Mouse (Mus musculus) liver, postnatal 0 days (tissue): Measurements from ENCODE around the gene Sox6. TPM values are rescaled to one million over a fixed set of nuclear protein-coding genes. Genes with fewer than 3 reads are reported as not detected.

Experiments
- ATAC-seq: fragments of 200-750 bp; cut with Nextera tagmentation; 2 replicates; pipeline ENCODE4 v1.8.0; 2017; ENCODE audit warnings: mild to moderate bottlenecking, moderate library complexity
- DNase-seq: peaks from one replicate; pipeline ENCODE4 v3.0.0-alpha.2; 2016
- H3K27ac ChIP-seq: fragments of 300-500 bp; sonication (generic); 2 replicates; pipeline ENCODE4 v1.5.1; 2014; ENCODE audit warnings: antibody characterized with exemption, moderate library complexity, mild to moderate bottlenecking, low read depth
- H3K27me3 ChIP-seq: fragments of 300-500 bp; sonication (generic); 2 replicates; pipeline ENCODE4 v1.6.1; 2014; ENCODE audit warnings: low read length, control low read depth, mixed read lengths; ENCODE audit not compliant: insufficient read depth
- H3K36me3 ChIP-seq: fragments of 300-500 bp; sonication (generic); replicated peaks from 2 replicates; pipeline ENCODE4 v1.6.1; 2014; ENCODE audit warnings: mild to moderate bottlenecking, control low read depth, low read length, moderate library complexity, mixed read lengths; ENCODE audit not compliant: insufficient read depth
- H3K4me1 ChIP-seq: fragments of 300-500 bp; sonication (generic); 2 replicates; pipeline ENCODE4 v1.6.1; 2014; ENCODE audit warnings: antibody characterized with exemption, mild to moderate bottlenecking, control low read depth; ENCODE audit not compliant: insufficient read depth
- H3K4me2 ChIP-seq: fragments of 300-500 bp; sonication (generic); 2 replicates; pipeline ENCODE4 v1.6.1; 2014; ENCODE audit warnings: low read depth, mild to moderate bottlenecking, low read length, moderate library complexity, mixed read lengths
- H3K4me3 ChIP-seq: fragments of 300-500 bp; sonication (generic); 2 replicates; pipeline ENCODE4 v1.5.1; 2014; ENCODE audit warnings: low read depth, low read length
- H3K9ac ChIP-seq: fragments of 300-500 bp; sonication (generic); replicated peaks from 2 replicates; pipeline ENCODE4 v1.6.1; 2014; ENCODE audit warnings: mild to moderate bottlenecking, moderate library complexity
- H3K9me3 ChIP-seq: fragments of 300-500 bp; sonication (generic); 2 replicates; pipeline ENCODE4 v1.6.1; 2016; ENCODE audit warnings: mild to moderate bottlenecking, control low read depth, low read length, mixed read lengths
- CTCF ChIP-seq: sonication (generic); IDR thresholded peaks from 2 replicates; pipeline ENCODE4 v1.5.1; 2016; ENCODE audit warnings: antibody characterized with exemption, low read depth
- EP300 ChIP-seq: IDR thresholded peaks from 2 replicates; pipeline ENCODE4 v1.6.1; 2016; ENCODE audit warnings: antibody characterized with exemption, low read depth, mild to moderate bottlenecking
- WGBS: fragments of 180-500 bp; shearing (Covaris S2); extraction: QIAGEN DNeasy Blood & Tissue Kit; methylation state at CpG from one replicate; pipeline ENCODE4 v1.1.7; 2014; ENCODE audit not compliant: insufficient replicate concordance; 5-methylcytosine and 5-hydroxymethylcytosine counted together
- polyA plus RNA-seq: library from polyadenylated mRNA; unstranded; fragments of >200 nt; fragmentation: Nextera tagmentation; extraction: Ambion mirVana; gene quantifications from 2 replicates; pipeline ENCODE4 v1.2.1, GENCODE M21; 2015

The Sox6 gene
- polyA plus RNA-seq, 1 experiment from 2014 or later = 44.4 TPM

GRCm38 (mm10) chr7:115865979-115866697, 172.5 kb downstream of the Sox6 start:
- Histone ChIP-seq H3K9me3 (no peaks in the 10 kb centered on the region), H3K4me1 (peaks cover 11% of the 10 kb centered on the region; the same call in 1 of the 2 replicates), H3K4me2 (0 out of 2 replicates have a peak overlapping the region, but pooled peaks have one; percentile 9), H3K4me3 (no peak overlapping the region), H3K27ac (no peak overlapping the region), H3K36me3 (no peaks in the 10 kb centered on the region), H3K27me3 (no peaks in the 10 kb centered on the region), H3K9ac (no peak overlapping the region)
- no peak for ATAC-seq
- WGBS = 57% methylated on average over 9 of the region's 9 CpGs
- no peak for DNase-seq
- TF ChIP-seq EP300 (peak; percentile 20; the same call in 1 of the 2 replicates), CTCF (no peak)

DNA sequence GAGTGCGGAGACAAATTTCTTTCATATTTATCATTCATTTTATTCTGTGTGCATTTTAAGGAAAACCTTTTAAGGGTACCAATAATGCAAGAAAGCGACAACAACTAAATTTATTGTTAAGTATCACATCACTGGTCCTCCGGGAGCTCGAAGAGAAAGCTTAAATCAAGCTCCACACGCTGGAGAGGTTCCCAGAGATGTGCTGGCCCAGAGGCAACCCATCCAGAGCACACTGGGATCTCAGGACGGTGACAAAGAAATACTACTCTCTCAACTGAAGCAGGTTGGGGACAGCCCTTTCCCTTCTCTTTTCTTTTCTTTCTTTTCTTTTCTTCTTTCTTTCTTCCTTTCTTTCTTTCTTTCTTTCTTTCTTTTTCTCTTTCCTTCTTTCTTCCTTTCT, 173.4 kb downstream of the Sox6 start:
- Histone ChIP-seq H3K9me3 (no peaks in the 10 kb centered on the region), H3K9ac (no peak overlapping the region), H3K27me3 (no peaks in the 10 kb centered on the region), H3K36me3 (no peaks in the 10 kb centered on the region), H3K4me2 (no peak overlapping the region), H3K4me3 (no peak overlapping the region), H3K4me1 (peaks cover 18% of the 10 kb centered on the region), H3K27ac (no peak overlapping the region)
- WGBS = 85% methylated on average over 6 of the region's 6 CpGs
- ATAC-seq (no peak), DNase-seq (no peak)
- TF ChIP-seq CTCF (no peak), EP300 (no peak)

- no peak overlapping the region for H3K27ac ChIP-seq
- H3K4me1 ChIP-seq = peaks cover 22% of the 10 kb centered on the region
- H3K4me3 ChIP-seq = no peak overlapping the region
- TF ChIP-seq CTCF (no peak), EP300 (no peak)
- H3K9me3 ChIP-seq = no peaks in the 10 kb centered on the region
- no peaks in the 10 kb centered on the region for H3K36me3 ChIP-seq
- no peak for ATAC-seq
- no peaks in the 10 kb centered on the region for H3K27me3 ChIP-seq
- no peak overlapping the region for H3K4me2 ChIP-seq
- WGBS = 43% methylated on average over 2 of the region's 2 CpGs
- DNase-seq = no peak
- H3K9ac ChIP-seq = no peak overlapping the region
These were observed 174.2 kb downstream of the Sox6 start for GRCm38 (mm10) chr7:115864411-115864810.

DNA sequence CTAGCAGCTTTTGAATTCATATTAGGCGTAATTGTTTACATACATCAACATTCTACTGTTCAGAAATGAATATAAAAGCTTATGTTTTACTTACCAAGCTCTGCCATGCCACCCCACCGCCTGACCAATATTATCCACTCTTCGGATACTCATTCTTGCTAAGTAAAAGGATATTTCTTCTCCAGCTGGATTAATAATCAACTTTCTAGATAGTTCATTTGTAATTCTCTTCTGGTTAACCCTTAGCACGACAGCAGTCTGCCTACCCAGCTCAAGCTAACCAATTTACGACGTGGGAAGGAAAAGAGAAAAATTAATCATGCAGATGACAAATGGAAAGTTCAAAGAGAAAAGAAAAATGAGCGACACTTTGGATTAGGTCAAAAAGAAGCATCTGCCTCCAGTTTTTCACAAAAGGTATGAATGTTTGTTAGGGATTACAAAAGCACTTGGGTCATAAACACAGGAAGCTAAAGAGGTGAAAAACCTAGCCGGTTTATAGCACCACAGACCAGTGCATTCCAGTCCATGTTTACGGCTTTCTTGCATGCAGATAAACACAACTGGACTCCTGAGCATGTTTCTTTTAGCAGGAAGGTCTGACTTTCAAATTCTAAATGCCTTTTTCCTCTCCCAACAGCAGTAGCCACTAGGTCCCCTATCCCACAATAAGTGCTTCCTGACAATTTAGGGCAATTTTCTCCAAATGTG, 178.8 kb downstream of the Sox6 start:
- peak overlapping the region; percentile 21 for H3K4me3 ChIP-seq

GRCm38 (mm10) chr7:115851131-115851530, 187.5 kb downstream of the Sox6 start:
- Histone ChIP-seq H3K27ac (no peak overlapping the region), H3K9ac (no peak overlapping the region), H3K36me3 (no peaks in the 10 kb centered on the region), H3K27me3 (no peaks in the 10 kb centered on the region), H3K4me3 (no peak overlapping the region), H3K4me1 (peaks cover 6% of the 10 kb centered on the region; the same call in 1 of the 2 replicates), H3K4me2 (no peak overlapping the region), H3K9me3 (no peaks in the 10 kb centered on the region)
- ATAC-seq = 0 out of 2 replicates have a peak, but pooled peaks have one; percentile 43
- no peak for DNase-seq
- 65% methylated on average over 4 of the region's 4 CpGs for WGBS
- TF ChIP-seq EP300 (no peak), CTCF (no peak)

More for the DNA sequence above, 178.8 kb downstream of the Sox6 start:
- no peak for TF ChIP-seq CTCF
- no peak for TF ChIP-seq EP300
- Histone ChIP-seq H3K36me3 (no peaks in the 10 kb centered on the region), H3K27me3 (no peaks in the 10 kb centered on the region), H3K4me1 (peaks cover 12% of the 10 kb centered on the region), H3K27ac (no peak overlapping the region), H3K9me3 (no peaks in the 10 kb centered on the region), H3K4me2 (peak overlapping the region; percentile 1; the same call in 1 of the 2 replicates), H3K9ac (no peak overlapping the region)
- peak; percentile 56; the same call in 1 of the 2 replicates for ATAC-seq
- DNase-seq = no peak
- 53% methylated on average over 9 of the region's 9 CpGs for WGBS

DNA sequence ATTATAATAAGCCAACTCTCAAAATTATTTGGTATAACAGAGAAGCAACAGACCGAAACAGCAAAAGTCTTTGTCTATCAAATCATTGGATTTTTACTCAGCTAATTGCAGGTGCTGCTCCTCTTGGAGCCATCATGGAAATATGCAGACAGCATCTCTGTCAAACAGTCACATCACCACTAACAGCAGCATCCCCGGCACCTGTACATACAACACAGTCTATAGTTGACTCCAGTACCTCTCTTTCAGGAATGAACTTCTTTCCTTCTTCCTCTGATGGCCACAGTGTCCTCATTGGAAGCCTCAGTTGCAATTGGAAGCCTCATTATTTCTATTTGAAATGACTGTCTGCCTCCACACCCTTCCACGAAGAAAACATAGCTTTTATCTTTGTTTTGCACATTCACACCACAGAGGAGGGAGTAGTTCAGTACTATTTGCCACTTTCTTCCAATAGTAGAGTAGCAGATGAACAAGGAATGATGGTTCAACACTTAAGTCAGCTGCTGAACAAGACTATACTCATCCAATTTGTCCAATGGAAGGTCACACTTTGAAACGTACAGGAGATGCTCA, 192.7 kb downstream of the Sox6 start:
- DNase-seq (no peak), ATAC-seq (peak; percentile 75)
- H3K4me2 ChIP-seq = peak overlapping the region; percentile 35
- peak overlapping the region; percentile 66 for H3K9ac ChIP-seq
- no peaks in the 10 kb centered on the region for H3K36me3 ChIP-seq
- no peaks in the 10 kb centered on the region for H3K27me3 ChIP-seq
- 55% methylated on average over 4 of the region's 4 CpGs for WGBS
- H3K4me3 ChIP-seq = peak overlapping the region; percentile 51
- H3K27ac ChIP-seq = peak overlapping the region; percentile 76
- no peaks in the 10 kb centered on the region for H3K9me3 ChIP-seq
- peaks cover 6% of the 10 kb centered on the region; the same call in 1 of the 2 replicates for H3K4me1 ChIP-seq
- TF ChIP-seq EP300 (peak; percentile 97), CTCF (no peak)
